Mouse (Mus musculus) layer of hippocampus, postnatal 36 days (tissue): ENCODE data around the gene Nxph3. TPM values are rescaled to one million over a fixed set of nuclear protein-coding genes. Genes with fewer than 3 reads are reported as not detected.

Source experiments
- DNase-seq, 2 experiments: peaks; one replicate each; pipeline ENCODE4 v3.0.0; 2022
- total RNA-seq, 2 experiments: library from RNA; stranded (reverse); gene quantifications; 2 replicates each; pipeline ENCODE4 v1.2.3; 2021

Gene Nxph3
- 10 to 100 TPM; 15.3 to 17.2 TPM for total RNA-seq

DNA sequence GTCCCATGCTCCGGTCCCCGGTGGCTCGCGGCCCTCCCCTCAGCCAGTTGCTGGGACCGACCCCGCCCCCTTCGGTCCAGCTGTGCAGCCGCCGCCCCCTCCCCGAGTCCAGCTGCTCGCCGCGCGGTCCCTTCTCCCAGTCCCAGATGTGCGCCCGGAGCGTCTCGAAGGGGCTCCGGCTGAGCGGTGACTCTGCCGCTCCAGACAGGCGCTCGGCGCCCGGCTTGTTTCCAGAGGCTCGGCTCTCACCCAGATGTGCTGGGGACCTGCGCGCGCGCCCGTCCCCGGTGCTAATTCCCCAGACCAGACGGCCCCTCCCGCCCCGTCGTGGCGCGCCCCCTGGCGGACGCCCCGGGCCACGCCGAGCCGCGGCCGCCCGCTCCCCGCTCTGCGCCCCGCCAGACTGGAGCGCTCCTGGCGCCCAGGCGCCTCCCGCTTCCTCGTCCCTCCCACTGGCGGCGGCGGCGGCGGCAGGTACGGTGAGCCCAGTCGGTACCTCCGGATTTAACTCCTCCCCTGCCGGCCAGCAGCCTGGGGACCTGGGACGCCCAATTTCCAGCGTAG, at the start of gene Nxph3:
Nxph3 (minus strand) TSS at position 273 of the 564 bp plus-strand sequence.
- DNase-seq, result peak in 1 of 2 experiments; percentile 47

DNA sequence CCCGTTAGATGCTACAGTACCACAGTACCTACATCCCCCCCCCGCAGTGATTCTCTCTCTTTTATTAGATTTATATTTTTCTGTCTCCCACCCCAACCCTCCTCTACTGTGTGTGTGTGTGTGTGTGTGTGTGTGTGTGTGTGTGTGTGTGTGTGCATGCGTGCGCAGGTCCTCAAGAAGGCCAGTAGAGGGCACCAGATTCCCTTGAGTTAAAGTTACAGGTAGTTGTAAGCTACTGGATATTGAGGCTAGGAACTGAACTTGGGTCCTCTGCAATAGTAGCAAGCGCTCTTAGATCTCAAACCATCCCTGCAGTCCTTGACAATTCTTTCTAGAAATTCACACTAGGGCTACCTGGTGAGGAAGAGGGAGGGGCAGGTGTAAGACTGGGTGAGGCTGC, 49.5 kb upstream of the Nxph3 start:
- DNase-seq, result no peak

DNA sequence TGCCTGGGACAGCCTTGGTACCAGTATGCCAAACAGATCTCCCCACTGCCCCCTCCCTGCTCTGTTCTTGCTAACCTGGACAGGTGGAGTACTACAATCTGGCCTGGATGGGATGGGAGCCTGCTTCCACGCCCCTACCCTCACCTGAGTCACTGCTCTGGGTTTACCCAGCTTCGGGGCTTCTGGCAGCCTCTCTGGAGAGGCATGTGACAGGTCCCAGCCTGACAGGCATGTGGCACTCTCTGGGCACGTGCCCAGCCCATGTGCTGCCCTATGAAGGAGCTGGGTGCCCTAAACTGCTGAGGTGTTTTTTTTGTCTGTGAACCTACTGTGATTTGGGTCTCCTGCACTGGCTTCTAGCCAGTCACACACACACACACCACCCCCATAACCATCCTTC, 46.4 kb upstream of the Nxph3 start:
- DNase-seq, result no peak

DNA sequence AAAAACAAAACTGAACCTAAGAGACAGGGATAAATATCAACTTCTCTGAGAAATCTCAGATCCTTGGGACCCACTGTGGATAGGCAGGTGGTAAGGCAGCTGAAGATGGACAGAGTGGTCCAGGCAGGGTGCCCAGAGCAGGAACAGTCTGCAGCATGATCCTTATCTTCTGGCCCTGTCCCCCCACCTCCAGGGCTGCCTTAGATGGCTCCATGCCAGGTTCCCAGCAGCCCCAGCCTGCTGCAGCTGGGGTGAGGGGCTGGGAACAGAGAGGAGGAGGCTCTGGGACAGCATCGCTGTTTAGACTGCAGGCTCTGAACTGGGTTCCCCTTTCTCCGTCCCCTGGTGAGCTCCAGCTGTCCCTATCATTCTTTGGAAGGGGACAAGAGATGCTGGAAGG, 45.4 kb upstream of the Nxph3 start:
- DNase-seq, result no peak

- no peak for DNase-seq
These were observed 43.3 kb upstream of the Nxph3 start for GRCm38 (mm10) chr11:95557719-95558118.

DNA sequence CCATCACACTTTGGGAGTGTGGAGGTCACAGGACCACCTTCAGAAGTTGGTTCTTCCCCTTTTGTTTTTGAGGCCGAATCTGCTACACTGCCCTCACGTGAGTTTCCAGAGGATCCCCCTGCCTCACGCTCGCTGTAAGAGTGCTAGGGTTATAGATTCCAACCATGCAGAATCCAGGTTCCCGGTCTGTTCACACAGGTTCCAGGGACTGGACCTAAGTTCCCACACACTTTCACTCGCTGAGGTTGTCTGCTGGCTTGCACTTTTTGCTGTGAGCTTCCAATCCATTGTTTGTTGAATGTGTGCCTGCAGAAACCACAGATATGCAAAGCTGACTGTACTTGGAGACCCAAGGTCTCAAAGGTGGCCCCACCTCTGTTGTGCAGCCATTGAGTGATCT, 42.7 kb upstream of the Nxph3 start:
- no peak for DNase-seq

GRCm38 (mm10) chr11:95555279-95555678, 40.9 kb upstream of the Nxph3 start:
- no peak for DNase-seq

DNA sequence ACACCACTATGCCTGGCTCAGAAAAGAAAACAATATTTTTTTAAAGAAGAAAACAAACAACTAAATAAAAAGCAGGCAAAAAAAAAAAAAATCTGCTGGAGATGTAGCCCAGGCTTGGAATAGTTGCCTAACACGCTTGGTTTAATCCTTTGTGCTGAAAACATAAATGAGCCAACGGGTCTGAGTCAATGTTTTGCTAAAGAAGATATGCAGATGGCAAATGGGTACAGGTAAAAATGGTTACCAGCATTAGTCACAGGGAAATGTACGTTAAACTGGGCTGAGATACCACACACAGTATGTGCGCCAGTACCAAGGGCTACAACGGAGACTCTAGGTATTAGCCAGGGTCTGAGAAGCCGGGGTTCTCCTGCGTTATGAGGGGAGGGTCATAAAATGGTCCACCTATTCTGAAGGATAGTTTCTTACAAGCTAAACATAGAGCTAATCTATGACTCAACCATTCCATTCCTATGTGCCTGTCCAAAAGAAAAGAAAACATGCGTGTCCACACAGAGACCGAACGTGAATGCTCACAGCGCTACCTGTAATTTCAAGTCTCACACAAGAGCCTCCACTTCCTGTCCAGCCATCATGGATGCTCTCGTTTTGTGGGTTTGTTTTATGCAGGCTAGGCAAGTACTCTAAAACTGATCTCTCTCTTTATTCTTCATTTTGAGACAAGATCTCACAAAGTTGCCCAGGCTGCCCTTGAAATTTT, 36.1 kb upstream of the Nxph3 start:
- no peak for DNase-seq

GRCm38 (mm10) chr11:95546021-95546782, 31.8 kb upstream of the Nxph3 start:
- DNase-seq, result no peak

GRCm38 (mm10) chr11:95544546-95545327, 30.4 kb upstream of the Nxph3 start:
- no peak for DNase-seq

DNA sequence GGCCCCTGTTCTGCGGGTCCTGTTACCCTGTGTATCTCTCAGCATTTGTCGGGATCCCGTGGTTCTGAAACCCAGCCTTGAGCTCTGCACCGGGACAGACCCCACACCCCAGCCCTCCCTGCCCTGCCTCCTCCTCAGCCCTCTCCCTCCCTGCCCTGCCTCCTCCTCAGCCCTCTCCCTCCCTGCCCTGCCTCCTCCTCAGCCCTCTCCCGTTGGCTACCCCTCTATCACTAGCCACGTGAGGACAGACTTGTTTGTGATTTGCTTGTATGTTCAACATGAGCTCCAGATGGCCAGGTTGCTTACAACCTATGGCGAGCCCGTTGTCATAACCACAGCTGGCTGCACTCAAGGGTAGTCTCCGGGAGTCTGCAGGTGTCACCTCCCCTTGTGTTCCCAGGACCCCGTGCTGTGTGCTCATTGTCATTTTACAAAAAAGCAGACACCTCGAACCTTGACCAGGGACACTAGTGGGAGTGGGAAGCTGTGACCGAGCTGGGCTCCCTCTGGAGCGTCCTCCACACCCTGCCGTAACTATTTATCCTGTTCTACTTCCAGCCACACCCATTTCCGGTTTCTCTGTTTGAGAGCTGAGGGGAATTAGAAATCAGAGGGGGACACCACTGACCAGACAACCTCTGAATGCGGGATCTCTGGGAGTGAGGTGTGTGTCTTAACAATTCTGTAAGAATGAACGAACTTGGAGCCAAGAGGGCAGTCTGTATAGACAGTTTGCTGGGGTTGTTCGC, 26.4 kb upstream of the Nxph3 start:
- DNase-seq, result no peak

GRCm38 (mm10) chr11:95538378-95539104, 24.2 kb upstream of the Nxph3 start:
- no peak for DNase-seq

DNA sequence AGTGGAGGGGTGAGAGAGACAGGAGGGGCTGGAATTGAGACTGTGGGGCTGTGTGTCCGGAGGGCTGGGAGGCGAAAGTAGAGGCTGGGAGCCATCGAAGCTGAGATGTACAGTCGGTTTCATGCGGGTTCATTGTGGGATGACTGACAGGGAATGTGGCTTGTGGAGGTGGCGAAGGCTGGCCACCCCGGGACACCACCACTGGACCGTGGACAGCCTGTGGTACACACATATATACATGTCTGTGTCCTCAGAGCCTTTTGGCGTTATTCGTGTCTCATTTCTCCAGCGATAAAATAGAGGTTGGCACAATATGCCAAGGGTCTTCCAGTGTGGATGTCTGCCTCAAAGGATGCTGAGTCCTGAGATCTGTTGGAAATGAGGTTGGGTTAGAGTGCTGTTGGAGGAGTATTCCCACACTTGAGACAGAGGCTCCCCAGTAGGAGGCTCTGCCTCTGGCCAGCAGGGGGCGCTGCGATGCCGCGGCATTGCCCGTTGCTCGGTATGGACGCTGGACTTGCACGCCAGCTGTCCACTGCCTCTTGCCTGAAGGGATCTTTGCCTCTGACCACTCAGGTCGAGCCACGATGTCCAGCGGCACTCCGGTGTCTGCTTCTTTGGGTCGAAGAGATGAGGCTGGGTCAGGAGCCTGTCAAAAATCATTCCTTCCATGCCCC, 19.3 kb upstream of the Nxph3 start:
- peak; percentile 83 to 85 for DNase-seq

GRCm38 (mm10) chr11:95532353-95533072, 18.1 kb upstream of the Nxph3 start:
- no peak for DNase-seq

DNA sequence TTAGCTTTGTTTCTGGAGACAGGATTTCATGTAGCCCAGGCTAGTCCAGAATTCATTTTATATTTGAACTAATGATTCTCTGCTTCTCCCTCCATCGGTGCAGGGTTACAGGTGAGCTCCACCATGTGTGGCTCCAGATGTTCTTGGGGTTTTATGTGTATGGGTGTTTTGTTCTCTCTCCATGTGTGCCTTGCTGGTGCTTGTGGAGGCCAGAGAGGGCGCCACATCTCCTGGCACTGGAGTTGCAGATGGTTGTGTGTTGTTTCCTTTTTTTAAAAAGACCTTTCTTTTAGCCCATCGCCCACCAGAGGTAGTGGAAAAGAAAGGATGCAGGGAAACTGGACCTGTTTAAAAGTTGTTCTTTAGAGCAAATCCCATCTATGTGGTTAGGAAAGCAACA, 13.9 kb upstream of the Nxph3 start:
- DNase-seq, result no peak

GRCm38 (mm10) chr11:95527307-95527706, 12.9 kb upstream of the Nxph3 start:
- no peak for DNase-seq

DNA sequence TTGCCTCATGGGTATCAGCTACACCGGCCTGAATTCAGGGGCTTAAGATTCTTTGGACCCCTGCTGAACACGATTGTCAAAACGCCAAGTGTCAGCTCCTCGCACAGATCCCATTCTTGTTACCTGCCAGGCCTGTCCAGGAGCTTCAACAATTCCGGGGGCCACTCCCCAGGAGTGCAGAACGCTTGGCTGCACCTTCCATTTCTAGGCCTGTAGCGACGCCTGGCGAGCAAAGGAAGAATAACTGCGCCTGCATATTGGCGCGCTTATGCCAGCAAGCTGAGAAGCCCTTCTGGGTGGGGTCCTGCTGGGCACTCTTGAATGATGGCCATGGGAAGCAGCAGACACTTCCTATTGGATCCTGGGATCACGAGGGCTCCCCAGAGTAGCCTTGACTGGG, 7.2 kb upstream of the Nxph3 start:
- DNase-seq, result peak; percentile 75 to 76

GRCm38 (mm10) chr11:95520456-95521072, 6.2 kb upstream of the Nxph3 start:
- DNase-seq, result peak; percentile 81 to 85

- DNase-seq, result no peak
These were observed 5.6 kb upstream of the Nxph3 start for GRCm38 (mm10) chr11:95519996-95520395.

DNA sequence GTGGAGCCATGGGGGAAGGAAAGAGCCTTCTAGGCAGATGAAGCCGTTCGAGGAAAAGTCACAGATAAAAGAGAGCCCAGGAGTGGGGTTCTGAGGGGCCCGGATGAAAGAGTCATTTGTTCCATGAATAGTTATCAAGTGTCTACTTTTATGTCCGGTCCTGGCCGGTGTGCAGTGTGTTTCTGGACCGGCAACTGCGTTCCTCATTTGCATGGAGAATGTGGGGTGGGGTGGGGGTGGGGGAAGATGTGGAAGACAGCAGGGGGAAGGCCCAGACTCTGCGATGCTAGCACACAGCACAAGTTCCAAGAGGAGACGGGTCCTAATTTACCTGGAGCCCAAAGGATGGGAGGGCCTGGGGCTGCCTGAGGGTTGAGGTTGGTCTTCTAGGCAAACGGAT, 4.9 kb upstream of the Nxph3 start:
- no peak for DNase-seq
